30 mouse cellular contexts compared by ENCODE assay signal in genomic region chr7:28492310-28492709, GRCm38 (mm10). TPM values are rescaled to one million over a fixed set of nuclear protein-coding genes. Genes with fewer than 3 reads are reported as not detected.
DNase-seq lines count a peak whose midpoint lies in the region; TF ChIP-seq lines count a peak whose summit lies in the region.
"Had no signal": no experiment of that assay in that cellular context is flagged by ENCODE, and none has a peak within 500 bp of the region (broad histone marks: within the 10 kb centered on the region; RNA-seq: fewer than 3 reads in every experiment).

No protein-coding gene starts in this region.

- H3K4me1 ChIP-seq in E14TG2a.4 (replicated peaks; ENCODE audit: low read depth, low read length): peaks cover 70% of the 10 kb centered on the region
- no peaks in the 10 kb centered on the region for H3K4me1 ChIP-seq in lung, adult 2 months (ENCODE audit: control insufficient read depth, insufficient read depth, low read length)
- H3K4me1 ChIP-seq: forebrain, embryonic 15.5 days had no signal

- no peaks in the 10 kb centered on the region for H3K36me3 ChIP-seq in E14TG2a.4 (ENCODE audit: insufficient read depth, low read length)
- H3K36me3 ChIP-seq: embryonic facial prominence, embryonic 12.5 days; embryonic facial prominence, embryonic 15.5 days; forebrain, embryonic 12.5 days; forebrain, embryonic 15.5 days; G1E; heart, embryonic 10.5 days; heart, embryonic 13.5 days had no signal

- no peaks in the 10 kb centered on the region for H3K27me3 ChIP-seq in E14TG2a.4 (ENCODE audit: insufficient read depth, low read length)
- H3K27me3 ChIP-seq: embryonic facial prominence, embryonic 12.5 days; embryonic facial prominence, embryonic 15.5 days had no signal

- TF ChIP-seq CTCF in E14TG2a.4 (conservative IDR thresholded peaks at IDR 0.05; ENCODE audit: low read length): no peak
- TF ChIP-seq CTCF in lung, adult 2 months (IDR thresholded peaks at IDR 0.05; ENCODE audit: insufficient read depth, low read length): no peak

- DNase-seq in ES-CJ7 (ENCODE audit: low read depth, low spot score) (peak; percentile 91), R1 (ENCODE audit: low read depth, low spot score) (peak; percentile 97)
- DNase-seq in testis, postnatal 14 days (ENCODE audit: low spot score): peak; percentile 64
- no peak for DNase-seq in right cerebral cortex, postnatal 10 days (ENCODE audit: low spot score in 2 of 2)
- DNase-seq in kidney, postnatal 14 days: no peak
- no peak for DNase-seq in lung, adult 2 months
- DNase-seq: adrenal gland, adult 2 months; adrenal gland, postnatal 14 days; cerebellum, adult 11 months; cerebellum, adult 2 months; cerebellum, adult 9-11 months; cerebellum, postnatal 25 days; gastrocnemius, postnatal 25 days; heart, adult 2 months; heart, postnatal 14 days; heart, postnatal 4 days had no signal

- WGBS in lung, adult 2 months: 90% methylated on average over 8 of the region's 8 CpGs

- no peaks in the 10 kb centered on the region for H3K9me3 ChIP-seq in E14TG2a.4 (ENCODE audit: low read length)
- H3K9me3 ChIP-seq: embryonic facial prominence, embryonic 12.5 days; embryonic facial prominence, embryonic 15.5 days; forebrain, embryonic 12.5 days; forebrain, embryonic 15.5 days; G1E; heart, embryonic 10.5 days; heart, embryonic 13.5 days had no signal

- H3K4me3 ChIP-seq in E14TG2a.4 (replicated peaks; ENCODE audit: low read length): peak overlapping the region; percentile 57
- H3K4me3 ChIP-seq in lung, adult 2 months (replicated peaks; ENCODE audit: extremely low read depth, low read depth, low read length): no peak overlapping the region
- H3K4me3 ChIP-seq: embryonic facial prominence, embryonic 12.5 days; embryonic facial prominence, embryonic 15.5 days; forebrain, embryonic 12.5 days; forebrain, embryonic 15.5 days; heart, adult 2 months; heart, embryonic 10.5 days; heart, embryonic 13.5 days had no signal

- TF ChIP-seq POLR2A in lung, adult 2 months (IDR thresholded peaks at IDR 0.05; ENCODE audit: borderline replicate concordance, extremely low read depth, low read depth, low read length): no peak

RNA-seq across cellular contexts. Expression of gene Ifnl2, which starts 17.9 kb away (rescaled TPM):
- not detected in 2 replicates for polyA plus RNA-seq in lung, adult 2 months (2012; rRNA removed)
- polyA plus RNA-seq: cerebellum, adult 2 months; embryonic facial prominence, embryonic 12.5 days; embryonic facial prominence, embryonic 15.5 days; forebrain, embryonic 12.5 days; forebrain, embryonic 15.5 days; G1E; heart, adult 2 months; heart, embryonic 10.5 days; heart, embryonic 13.5 days; heart, embryonic 16.5 days; hindbrain, embryonic 11.5 days; hindbrain, embryonic 14.5 days; hindbrain, postnatal 0 days; inflammation-experienced regulatory T-cells, adult 6 months; intestine, embryonic 16.5 days had no signal

RNA-seq across cellular contexts. Expression of gene Ifnl3, which starts 30.3 kb away (rescaled TPM):
- polyA plus RNA-seq in lung, adult 2 months (2012; rRNA removed): not detected in 2 replicates
- polyA plus RNA-seq: cerebellum, adult 2 months; embryonic facial prominence, embryonic 12.5 days; embryonic facial prominence, embryonic 15.5 days; forebrain, embryonic 12.5 days; forebrain, embryonic 15.5 days; G1E; heart, adult 2 months; heart, embryonic 10.5 days; heart, embryonic 13.5 days; heart, embryonic 16.5 days; hindbrain, embryonic 11.5 days; hindbrain, embryonic 14.5 days; hindbrain, postnatal 0 days; inflammation-experienced regulatory T-cells, adult 6 months; intestine, embryonic 16.5 days had no signal

RNA-seq across cellular contexts. Expression of gene Lrfn1, which starts 40.5 kb away (rescaled TPM):
- 5.5 and 7.0 TPM in 2 replicates for polyA plus RNA-seq in lung, adult 2 months (2012; rRNA removed)

RNA-seq across cellular contexts. Expression of gene Sycn, which starts 48.4 kb away (rescaled TPM):
- 27.0 TPM in 1 of 2 replicates, not detected in the other for polyA plus RNA-seq in lung, adult 2 months (2012; rRNA removed)
- polyA plus RNA-seq: cerebellum, adult 2 months; embryonic facial prominence, embryonic 12.5 days; embryonic facial prominence, embryonic 15.5 days; forebrain, embryonic 12.5 days; forebrain, embryonic 15.5 days; G1E; heart, adult 2 months; heart, embryonic 10.5 days; heart, embryonic 13.5 days; heart, embryonic 16.5 days; hindbrain, embryonic 11.5 days; hindbrain, embryonic 14.5 days; hindbrain, postnatal 0 days; inflammation-experienced regulatory T-cells, adult 6 months had no signal

RNA-seq across cellular contexts. Expression of gene Nccrp1, which starts 54.7 kb away (rescaled TPM):
- 0.53 and 27.0 TPM in 2 replicates for polyA plus RNA-seq in lung, adult 2 months (2012; rRNA removed)
- polyA plus RNA-seq: embryonic facial prominence, embryonic 12.5 days; forebrain, embryonic 12.5 days; forebrain, embryonic 15.5 days; heart, adult 2 months; heart, embryonic 10.5 days; heart, embryonic 13.5 days; heart, embryonic 16.5 days; hindbrain, embryonic 11.5 days had no signal

Comparison
In these comparisons a context has a peak if more than half of its experiments do, and no peak if none do; other contexts are left out.
1. DNase-seq: peak in ES-CJ7 (single experiment), R1 (single experiment) and testis, postnatal 14 days (single experiment); none in right cerebral cortex, postnatal 10 days (0 of 2), kidney, postnatal 14 days (single experiment) and lung, adult 2 months (single experiment).